Mouse (Mus musculus) C3H10T1/2 (cell line): ENCODE measurements around the gene Olfr632. TPM values are rescaled to one million over a fixed set of nuclear protein-coding genes. Genes with fewer than 3 reads are reported as not detected.

ENCODE experiments used
- polyA plus RNA-seq, 2 experiments: library from polyadenylated mRNA; unstranded; fragments of >200 nt; fragmentation: generic; extraction: Trizol; gene quantifications; one replicate each; pipeline ENCODE4 v1.2.1; 2012; ENCODE audit warnings: missing spikeins in 2 of 2

The Olfr632 gene
- not detected for polyA plus RNA-seq

GRCm38 (mm10) chr7:103934264-103934663 is at the start of gene Olfr632:
Olfr632 (plus strand) TSS chr7:103934347.

GRCm38 (mm10) chr7:103886152-103886551 is 48.0 kb upstream of the Olfr632 start, which contains the start of gene Olfr66:
Olfr66 (minus strand) TSS chr7:103886252.

GRCm38 (mm10) chr7:103894385-103894784 is 39.8 kb upstream of the Olfr632 start, which contains the start of gene Olfr64:
Olfr64 (minus strand) TSS chr7:103894485.

GRCm38 (mm10) chr7:103903187-103903586 is 31.0 kb upstream of the Olfr632 start, which contains the start of gene Olfr65:
Olfr65 (plus strand) TSS chr7:103903487.

GRCm38 (mm10) chr7:103928525-103928924 is 5.6 kb upstream of the Olfr632 start, which contains the start of gene Olfr631:
Olfr631 (plus strand) TSS chr7:103928825.

GRCm38 (mm10) chr7:103944137-103944536 is 10.0 kb downstream of the Olfr632 start, which contains the start of gene Olfr633:
Olfr633 (plus strand) TSS chr7:103944437.

GRCm38 (mm10) chr7:103970852-103971251 is 36.7 kb downstream of the Olfr632 start, which contains the start of gene Olfr635:
Olfr635 (plus strand) TSS chr7:103971152.

Other genes starting within 250 kb of the Olfr632 start
- gene Olfr243, start 219.7 kb upstream of the Olfr632 start, polyA plus RNA-seq: not detected
- gene Olfr628, start 204.0 kb upstream of the Olfr632 start, polyA plus RNA-seq: not detected
- not detected for gene Olfr629, start 189.4 kb upstream of the Olfr632 start, polyA plus RNA-seq
- not detected for gene Olfr630, start 177.0 kb upstream of the Olfr632 start, polyA plus RNA-seq
- not detected for gene Olfr69, start 162.8 kb upstream of the Olfr632 start, polyA plus RNA-seq
- gene Olfr68, start 154.6 kb upstream of the Olfr632 start, polyA plus RNA-seq: not detected
- gene Olfr67, start 142.5 kb upstream of the Olfr632 start, polyA plus RNA-seq: not detected
- gene Hbb-bt, start 120.4 kb upstream of the Olfr632 start, polyA plus RNA-seq: not detected
- not detected for gene Hbb-bs, start 106.3 kb upstream of the Olfr632 start, polyA plus RNA-seq
- gene Hbb-bh2, start 93.8 kb upstream of the Olfr632 start, polyA plus RNA-seq: not detected
- under 1 TPM; 0.08 to 0.97 TPM for gene Hbb-bh1, start 91.2 kb upstream of the Olfr632 start, polyA plus RNA-seq
- under 1 TPM in 1 of 2 experiments, not detected in 1; 0.06 TPM for gene Hbb-y, start 81.1 kb upstream of the Olfr632 start, polyA plus RNA-seq
- gene Olfr66, start 48.1 kb upstream of the Olfr632 start, polyA plus RNA-seq: not detected
- not detected for gene Olfr64, start 39.9 kb upstream of the Olfr632 start, polyA plus RNA-seq
- gene Olfr65, start 30.9 kb upstream of the Olfr632 start, polyA plus RNA-seq: under 1 TPM in 1 of 2 experiments, not detected in 1; 0.05 TPM
- gene Olfr631, start 5.5 kb upstream of the Olfr632 start, polyA plus RNA-seq: not detected
- gene Olfr633, start 10.1 kb downstream of the Olfr632 start, polyA plus RNA-seq: not detected
- gene Olfr635, start 36.8 kb downstream of the Olfr632 start, polyA plus RNA-seq: not detected
- gene Olfr638, start 64.4 kb downstream of the Olfr632 start, polyA plus RNA-seq: not detected
- gene Olfr639, start 83.0 kb downstream of the Olfr632 start, polyA plus RNA-seq: not detected
- not detected for gene Olfr640, start 91.2 kb downstream of the Olfr632 start, polyA plus RNA-seq
- gene Olfr641, start 101.1 kb downstream of the Olfr632 start, polyA plus RNA-seq: not detected
- not detected for gene Olfr642, start 118.3 kb downstream of the Olfr632 start, polyA plus RNA-seq
- gene 4930516K23Rik, start 127.1 kb downstream of the Olfr632 start, polyA plus RNA-seq: not detected
- not detected for gene Olfr644, start 137.5 kb downstream of the Olfr632 start, polyA plus RNA-seq
- not detected for gene Olfr645, start 151.1 kb downstream of the Olfr632 start, polyA plus RNA-seq
- gene Olfr646, start 170.5 kb downstream of the Olfr632 start, polyA plus RNA-seq: not detected
- gene Ubqln5, start 195.5 kb downstream of the Olfr632 start, polyA plus RNA-seq: not detected
- gene Olfr643, start 203.1 kb downstream of the Olfr632 start, polyA plus RNA-seq: not detected
- not detected for gene Ubqln3, start 208.9 kb downstream of the Olfr632 start, polyA plus RNA-seq
- not detected for gene Ubqlnl, start 216.2 kb downstream of the Olfr632 start, polyA plus RNA-seq
- gene Olfm5, start 230.5 kb downstream of the Olfr632 start, polyA plus RNA-seq: not detected
- gene Olfr648, start 249.0 kb downstream of the Olfr632 start, polyA plus RNA-seq: under 1 TPM in 1 of 2 experiments, not detected in 1; 0.01 TPM